Mouse (Mus musculus): ENCODE measurements around the gene Klhdc1. TPM values are rescaled to one million over a fixed set of nuclear protein-coding genes. Genes with fewer than 3 reads are reported as not detected.
A peak's percentile ranks its signal among the peaks of the same experiment; 100 is the strongest.

Klhdc1 gene
- total RNA-seq, 2 experiments from 2014 or later: 10.1 to 13.5 TPM

DNA sequence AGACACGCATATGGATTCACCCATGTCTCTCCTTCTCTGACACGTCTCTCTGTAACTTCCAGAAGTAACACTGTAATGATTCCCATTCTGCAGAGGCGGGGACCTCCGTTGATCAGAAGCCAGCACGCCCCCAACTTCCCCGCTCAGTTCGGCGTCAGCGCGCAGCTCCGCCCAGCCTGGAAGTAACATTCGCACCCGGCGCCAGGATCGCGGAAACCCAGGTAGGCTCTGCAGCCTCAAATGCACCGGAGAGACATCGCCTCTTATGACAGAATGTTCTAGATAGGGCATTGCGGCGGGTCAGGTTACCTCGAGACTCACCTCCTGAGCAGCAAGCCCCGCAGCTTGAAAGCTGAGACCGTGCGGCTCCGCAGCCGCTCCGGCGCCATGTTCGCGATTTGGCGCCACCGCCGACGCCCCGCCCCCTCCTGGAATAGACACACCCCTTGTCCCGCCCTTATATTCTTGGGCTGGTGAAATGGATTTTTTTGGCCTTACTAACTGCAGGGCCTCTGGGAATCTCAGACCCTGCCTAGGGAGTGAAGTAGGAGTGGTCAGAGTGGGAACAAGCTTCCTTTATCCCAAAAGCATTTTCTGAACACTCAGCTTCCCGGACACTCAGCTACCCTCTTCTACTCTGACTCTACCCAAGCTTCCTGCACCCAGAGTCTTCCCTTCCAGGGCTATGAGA, 13.1 kb upstream of the Klhdc1 start, which contains the start of gene Pole2:
Gene Pole2 (minus strand): TSS at position 420 of the 691 bp plus-strand sequence.
- DNase-seq: peak; percentile 92

DNA sequence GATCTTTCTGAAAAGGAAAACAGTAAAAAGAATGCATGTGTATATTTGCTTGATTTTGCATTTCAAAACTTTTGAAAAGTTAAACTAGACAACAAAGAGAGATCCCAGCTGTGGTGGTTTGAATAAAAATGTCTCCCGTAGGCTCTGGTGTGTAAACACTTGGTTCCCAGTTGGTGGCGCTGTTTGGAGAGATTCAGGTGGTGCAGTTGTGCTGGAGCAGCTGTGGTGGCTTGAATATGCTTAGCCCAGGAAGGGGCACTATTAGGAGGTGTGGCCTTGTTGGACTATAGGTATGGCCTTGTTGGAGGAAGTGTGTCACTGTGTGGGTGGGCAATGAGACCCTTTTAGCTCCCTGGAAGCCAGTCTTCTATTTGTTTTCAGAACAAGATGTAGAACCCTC, 11.7 kb upstream of the Klhdc1 start:
- DNase-seq: no peak

DNA sequence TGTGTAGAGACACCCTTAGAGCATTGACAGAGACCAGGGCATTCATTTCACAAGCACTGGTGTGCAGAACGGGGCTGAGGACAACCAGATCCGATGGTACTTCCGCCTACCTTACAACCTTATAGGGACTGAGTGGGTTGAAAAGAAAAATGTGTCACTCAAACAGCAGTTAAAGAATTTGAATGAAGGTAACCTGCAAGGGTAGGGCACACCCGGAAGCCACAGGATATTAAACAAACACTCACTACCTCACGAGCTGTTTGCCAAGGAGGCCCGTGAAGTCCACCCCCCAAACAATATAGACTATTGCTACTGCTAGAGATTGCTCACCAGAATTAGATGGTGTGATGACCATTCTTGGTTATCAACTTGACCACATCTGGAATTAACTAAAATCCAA, 5.2 kb upstream of the Klhdc1 start:
- no peak for DNase-seq

DNA sequence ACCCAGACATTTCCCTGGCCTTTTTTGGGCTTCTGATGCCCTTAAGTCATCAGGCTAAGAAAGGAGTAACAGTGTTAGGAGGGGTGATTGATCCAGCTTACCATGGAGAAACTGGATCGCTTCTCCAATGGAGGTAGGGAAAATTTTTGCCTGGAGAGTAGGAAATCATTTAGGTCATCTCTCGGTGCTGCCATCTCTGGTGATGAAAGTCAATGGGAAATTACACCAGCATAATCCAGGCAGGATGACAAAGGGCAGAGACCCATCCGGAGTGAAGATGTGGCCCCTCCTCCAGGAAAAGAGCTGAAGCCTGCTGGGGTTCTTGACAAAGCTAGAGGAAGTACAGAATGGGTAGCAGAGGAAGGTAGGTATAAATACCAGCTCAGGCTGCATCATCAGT, 2.7 kb upstream of the Klhdc1 start:
- no peak for DNase-seq

DNA sequence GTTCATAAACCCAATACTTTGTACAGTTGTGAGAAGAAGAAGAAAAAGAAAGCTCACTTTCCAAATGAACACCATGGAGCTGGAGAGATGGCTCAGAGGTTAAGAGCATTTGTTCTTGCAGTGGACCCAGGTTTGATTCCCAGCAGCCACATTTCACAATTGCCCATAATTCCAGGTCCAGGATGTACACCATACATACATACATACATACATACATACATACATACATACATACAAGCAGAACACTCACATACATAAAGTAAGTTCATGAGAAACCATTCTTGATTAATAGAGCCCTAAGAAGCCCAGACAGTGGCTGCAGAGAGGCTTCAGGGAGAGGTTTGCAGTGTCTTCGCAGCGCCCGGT, 412 bp downstream of the Klhdc1 start:
- no peak for DNase-seq

DNA sequence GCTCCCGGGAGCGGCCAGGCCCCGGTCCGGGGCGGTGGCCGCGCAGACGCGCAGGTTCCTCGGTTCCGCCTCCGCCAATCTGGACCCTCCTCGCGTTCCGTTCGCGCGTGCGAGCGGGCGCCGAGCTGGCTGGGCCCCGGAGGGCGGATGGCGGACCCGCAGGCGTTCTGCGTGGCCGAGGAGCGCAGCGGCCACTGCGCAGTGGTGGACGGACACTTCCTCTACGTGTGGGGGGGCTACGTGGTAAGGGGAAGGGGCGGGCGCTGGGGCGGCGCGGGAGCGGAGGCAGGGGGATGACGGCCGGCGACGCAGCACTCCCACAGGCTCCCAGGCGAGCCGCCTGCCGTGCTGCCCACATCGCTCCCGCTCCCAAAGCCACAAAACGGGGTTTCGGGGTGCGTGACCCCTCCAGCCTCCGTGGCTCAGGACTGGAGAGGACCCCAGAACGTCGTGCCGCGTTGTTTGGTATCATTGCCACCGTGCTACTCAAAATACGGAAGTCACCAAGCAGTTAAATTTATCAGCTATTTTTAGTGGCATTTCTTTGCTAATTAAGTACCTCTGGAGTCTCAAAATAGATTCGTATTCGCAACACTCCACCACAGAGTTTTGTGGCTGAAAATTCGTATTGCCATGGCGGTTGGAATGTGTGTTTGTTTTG, 925 bp downstream of the Klhdc1 start:
- DNase-seq: peak; percentile 74

DNA sequence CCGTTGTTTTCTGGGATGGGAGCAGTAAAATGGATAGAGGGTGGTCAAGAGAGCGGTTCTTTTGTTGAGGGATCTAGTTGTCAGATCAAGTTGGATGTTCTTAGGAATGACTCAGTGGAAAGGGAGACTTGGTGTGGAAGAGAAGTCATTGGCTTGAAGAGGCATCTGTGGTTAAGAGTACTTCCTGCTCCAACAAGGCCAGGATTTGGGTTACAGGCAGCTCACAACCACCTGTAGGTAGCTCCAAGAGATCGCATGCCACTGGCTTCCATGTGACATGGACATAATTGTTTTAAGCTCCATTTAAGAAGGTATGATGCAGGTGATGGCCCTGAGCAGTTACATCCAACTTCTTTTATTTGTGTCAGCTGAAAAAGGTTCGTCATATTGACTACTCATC, 8.8 kb downstream of the Klhdc1 start:
- DNase-seq: no peak

DNA sequence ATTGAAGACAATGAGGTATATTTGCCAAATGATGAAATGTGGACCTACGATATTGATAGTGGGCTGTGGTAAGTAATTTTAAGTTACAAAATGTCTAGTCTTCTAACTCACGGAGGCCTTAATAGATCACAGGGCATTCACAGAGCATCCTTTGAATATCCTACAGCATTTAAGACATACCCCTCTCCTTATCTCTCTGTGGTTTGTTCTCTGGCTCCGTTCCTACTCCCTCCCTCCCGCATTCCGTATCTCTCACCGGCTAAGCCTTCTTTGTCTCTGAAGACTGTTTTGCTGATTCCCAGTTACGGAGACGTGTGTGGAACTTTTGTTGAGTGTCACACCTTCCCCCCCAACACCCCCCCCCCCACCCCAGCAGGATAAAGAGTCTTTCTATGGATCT, 9.8 kb downstream of the Klhdc1 start:
- DNase-seq: no peak

DNA sequence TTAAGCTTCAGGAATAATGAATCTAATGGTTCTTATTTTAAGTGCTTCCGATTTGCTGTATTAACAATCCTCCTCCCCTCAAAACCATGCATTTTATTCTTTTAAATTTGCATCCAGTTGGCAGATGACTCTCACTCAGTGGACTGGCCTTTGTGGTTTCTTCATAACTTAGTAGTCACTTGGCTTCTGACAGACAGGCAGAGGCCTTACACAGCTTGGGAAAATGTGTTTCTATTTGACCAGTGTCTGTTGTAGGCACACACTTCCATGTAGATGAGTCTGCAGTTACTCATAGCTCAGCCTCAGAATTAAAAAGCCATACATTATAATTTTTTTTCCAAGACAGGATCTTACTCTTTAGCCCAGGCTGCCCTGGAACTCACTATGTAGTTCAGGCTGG, 12.8 kb downstream of the Klhdc1 start:
- DNase-seq: no peak

DNA sequence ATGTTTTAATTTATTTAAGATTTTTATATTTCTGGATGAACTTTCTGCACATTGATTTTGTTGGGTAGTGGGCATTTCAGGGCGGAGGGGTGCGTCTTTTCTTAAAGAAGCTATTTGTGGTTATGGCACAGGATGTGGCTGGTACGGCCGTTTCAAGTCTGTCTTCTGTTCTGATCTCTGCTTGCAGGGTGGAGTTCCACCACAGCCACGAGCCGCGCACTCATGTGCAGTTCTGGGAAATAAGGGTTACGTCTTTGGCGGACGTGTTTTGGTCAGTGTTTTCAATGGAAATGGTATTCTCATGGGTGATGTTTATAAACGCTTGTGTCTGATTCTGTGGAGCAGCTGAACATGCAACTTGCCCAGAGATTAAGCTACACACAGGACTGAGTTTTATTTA, 16.9 kb downstream of the Klhdc1 start:
- DNase-seq: no peak

DNA sequence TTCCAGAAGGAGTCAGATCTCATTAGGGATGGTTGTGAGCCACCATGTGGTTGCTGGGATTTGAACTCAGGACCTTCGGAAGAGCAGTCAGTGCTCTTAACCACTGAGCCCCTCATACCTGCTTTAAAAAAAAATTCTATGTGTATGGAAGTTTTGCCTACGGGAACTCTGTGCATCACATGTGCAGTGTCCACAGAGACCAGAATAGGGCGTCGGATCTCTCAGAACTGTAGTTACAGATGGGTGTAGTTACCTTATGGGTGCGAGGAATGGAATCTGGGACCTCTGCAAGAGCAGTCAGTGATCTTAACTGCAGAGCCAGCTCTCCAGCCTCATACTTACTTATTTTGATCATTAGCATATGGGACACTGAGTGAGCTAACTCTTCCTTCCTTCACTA, 21.3 kb downstream of the Klhdc1 start:
- no peak for DNase-seq

DNA sequence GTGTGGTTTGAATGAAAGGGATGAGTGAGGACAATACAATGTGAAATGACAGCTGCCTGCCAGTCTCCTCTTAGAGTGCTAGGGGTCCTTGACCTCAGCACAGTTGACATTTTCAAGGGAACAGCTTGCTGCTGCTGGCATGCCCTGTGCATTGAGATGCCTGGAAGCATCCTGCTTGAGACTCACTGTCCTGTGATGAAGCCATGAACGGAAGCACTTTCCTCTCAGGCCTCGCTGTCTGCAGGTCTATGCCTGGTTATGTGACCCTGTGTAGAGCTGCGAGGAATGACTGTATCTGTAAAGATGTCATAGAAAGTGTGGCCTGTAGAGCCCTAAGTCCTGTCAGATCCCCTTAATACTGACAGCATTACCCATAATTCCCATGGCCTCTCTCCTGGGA, 24.1 kb downstream of the Klhdc1 start:
- DNase-seq: no peak

DNA sequence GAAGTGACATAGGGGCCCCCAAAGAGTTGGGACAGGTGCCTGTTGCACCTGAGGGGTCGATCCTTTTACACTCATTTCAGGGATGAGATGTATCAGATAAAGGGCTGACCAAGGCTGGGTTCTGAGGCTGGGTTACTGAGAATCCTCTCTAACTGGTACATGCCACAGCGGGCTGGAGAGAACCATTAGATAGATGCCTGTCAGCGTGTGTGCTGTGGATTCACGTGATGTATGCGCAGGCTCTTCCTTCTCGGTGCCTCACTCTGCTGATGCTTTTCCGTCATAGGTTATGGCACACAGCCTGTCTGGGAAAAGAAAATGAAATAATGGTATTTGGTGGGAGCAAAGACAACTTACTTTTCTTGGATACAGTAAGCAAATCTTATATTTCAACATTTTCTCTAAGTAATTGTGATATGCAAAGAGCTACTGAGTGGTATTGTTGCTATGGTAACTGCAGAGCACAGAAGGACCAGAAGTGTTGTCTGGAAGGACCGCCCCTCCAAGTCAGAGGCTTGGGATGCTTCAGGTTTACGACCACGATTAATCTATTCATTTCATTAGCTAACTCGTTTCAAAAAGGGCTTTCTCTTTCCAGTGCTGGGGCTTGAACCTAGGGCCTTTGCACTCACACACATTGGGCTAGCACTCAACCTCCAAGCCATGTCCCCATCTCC, 27.1 kb downstream of the Klhdc1 start:
- DNase-seq: no peak

DNA sequence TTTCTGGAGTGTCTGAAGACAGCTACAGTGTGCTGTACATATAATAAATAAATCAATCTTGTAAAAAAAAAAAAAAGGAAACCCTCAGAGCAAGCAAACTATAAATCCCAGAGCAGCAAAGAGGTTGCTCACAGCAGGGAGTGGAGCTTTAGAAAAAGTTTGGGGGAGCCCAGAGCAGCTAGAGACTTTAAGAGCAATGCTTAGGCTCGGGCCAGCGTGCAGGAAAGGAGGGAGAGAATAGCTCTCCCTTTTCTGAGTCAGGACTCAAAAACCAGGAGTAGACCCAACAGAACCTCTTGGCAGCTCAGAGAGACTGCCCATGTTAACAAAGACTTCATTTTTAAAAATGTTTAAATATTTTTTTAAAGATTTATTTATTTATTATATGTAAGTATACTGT, 28.0 kb downstream of the Klhdc1 start:
- no peak for DNase-seq

DNA sequence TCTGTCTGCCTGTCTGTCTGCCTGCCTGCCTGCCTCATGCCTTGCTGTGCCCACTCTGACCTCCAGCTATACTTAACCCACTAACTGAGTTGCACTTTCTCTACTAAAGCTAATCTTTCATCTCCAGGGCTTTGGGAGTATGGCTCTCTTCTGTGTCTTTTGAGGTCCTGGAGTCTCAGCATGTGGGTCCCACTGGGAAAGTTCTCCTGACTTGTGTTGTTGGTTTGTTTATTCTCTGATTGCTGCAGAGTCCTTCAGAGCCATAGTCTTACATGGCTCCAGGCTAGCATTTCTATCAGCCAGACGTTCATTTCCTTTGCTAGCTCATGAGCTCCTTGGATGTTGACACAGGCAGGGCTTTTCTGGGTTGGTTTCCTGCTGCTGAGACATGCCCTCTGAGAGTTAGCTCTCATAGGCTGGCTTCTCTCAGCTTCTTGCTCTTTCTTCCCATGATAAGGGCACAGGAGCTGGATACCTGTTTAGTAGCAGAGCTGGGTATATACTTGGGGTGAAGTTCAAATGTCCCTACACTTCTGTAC, 39.0 kb downstream of the Klhdc1 start:
- DNase-seq: no peak

DNA sequence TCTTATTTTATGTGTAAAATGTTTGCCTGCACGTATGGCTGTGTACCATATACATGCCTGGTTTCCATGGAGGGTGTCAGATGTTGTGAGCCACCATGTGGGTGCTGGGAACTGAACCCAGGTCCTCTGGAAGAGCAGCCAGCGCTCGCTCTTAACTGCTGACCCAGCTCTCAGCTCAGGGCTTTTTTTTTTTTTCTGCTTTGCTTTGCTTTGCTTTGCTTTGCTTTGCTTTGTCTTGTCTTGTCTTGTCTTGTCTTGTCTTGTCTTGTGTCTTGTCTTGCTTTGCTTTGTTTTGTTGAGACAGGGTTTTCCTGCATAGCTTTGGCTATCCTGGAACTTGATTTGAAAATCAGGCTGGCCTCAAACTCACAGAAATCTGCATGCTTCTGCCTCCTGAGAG, 39.9 kb downstream of the Klhdc1 start:
- DNase-seq: no peak

DNA sequence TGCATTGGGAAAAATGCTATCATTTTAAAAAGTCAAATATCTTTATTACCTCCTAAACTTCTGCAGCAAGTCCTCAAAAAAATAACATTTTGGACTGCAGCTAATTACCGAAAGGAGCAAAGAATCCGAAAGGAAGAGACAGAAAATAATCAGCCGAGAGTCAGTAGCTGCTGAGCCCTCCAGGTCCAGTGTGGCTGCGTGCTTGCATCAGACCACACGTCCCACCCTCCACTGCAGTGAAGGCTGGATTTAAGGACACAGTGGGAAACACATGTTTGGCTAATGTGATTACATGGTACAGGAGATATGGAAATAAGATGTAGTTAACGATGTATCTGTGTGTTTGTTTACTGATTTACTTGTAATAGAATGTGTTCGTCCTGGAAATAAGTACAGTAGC, 42.2 kb downstream of the Klhdc1 start:
- DNase-seq: no peak

DNA sequence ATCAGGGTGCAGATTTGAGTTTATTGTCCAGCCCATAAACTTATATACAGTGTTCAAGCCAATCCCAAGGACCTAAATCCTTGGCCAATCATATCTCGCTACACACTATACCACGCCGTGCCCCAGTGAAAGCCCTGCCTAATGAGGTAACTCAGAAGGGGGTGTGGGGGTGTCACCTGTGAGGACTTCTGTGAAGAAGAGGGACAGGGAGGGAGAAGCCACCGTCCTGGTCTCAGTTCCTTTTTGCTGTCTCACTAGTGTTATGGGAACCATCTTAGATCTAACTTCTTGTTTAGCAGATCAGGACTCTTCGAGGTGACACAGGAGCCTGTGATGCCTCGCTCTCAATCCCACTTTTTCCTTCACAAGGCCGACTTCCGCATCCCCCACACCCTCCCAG, 46.6 kb downstream of the Klhdc1 start:
- no peak for DNase-seq

DNA sequence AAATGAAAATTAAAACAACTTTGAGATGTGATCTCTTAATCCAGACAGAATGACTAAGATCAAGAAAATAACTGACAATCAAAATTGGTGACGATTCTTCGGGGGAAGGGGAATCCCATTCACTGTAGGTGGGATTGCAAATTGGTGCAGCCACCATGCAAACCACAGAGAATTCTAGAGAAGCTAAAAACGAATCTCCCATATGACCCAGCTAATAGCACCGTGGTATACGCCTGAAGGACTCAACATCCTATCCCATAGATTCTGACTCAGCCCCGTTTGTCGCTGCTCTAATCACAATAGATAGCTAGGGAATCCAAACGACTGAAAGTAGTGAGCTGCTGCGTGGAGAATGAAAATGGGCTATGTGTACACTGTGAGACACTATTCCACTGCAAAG, 47.7 kb downstream of the Klhdc1 start:
- no peak for DNase-seq

DNA sequence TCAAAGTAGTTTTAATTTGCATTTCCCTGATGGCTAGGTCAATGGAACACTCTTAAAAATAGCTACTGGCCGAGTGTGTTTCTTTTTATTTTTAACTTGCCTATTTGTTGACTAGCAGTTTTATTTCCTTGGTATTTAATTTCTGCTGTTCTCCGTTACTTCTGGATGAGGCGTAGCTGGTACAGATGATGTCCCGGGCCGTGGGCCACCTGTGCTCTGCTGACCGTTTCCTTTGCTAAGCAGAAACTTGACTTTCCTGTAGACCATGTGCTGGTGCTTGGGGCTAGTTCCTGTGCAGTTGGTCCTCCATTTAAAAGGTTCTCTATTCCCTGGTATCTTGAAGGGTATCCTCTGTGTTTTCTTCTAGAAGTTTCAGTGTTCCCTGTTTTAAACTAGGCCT, 51.4 kb downstream of the Klhdc1 start:
- no peak for DNase-seq

DNA sequence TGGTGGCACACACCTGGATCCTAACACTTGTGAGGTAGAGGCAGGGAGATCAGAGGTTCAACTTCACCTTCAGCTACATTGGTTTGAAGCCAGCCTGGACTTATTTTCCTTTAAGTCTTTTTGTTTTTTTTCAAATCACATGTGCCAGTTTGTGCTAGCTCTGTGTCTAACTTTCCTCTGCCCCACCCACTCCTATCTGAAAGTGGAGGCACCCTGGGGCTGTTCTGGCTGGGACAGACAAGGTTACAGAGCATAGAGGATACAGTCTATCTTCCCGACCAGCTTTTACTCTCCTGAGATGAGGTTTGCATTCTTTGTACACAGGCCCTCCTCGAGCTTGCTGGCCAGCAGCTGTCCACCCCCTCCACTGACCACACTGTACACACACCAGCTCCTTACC, 52.8 kb downstream of the Klhdc1 start:
- DNase-seq: no peak

DNA sequence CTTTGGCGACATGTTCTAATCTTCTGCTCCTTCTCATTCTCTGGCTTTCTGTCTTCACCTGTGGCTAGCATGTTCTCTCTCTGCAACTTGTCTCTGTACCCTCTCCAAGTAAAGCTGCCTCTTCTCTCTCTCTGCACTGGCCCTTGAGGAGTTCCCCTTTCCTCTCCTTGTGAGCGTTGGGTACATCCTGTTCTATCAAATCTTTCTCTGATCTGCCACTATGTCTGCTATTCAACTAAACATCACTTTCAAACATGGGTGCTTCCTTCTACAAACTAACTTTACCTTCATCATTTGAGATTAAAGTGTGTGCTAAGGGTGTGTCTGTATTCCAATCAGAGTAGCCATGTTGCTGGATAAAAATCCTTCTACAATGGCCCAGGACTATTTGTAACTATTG, 54.0 kb downstream of the Klhdc1 start:
- DNase-seq: no peak

DNA sequence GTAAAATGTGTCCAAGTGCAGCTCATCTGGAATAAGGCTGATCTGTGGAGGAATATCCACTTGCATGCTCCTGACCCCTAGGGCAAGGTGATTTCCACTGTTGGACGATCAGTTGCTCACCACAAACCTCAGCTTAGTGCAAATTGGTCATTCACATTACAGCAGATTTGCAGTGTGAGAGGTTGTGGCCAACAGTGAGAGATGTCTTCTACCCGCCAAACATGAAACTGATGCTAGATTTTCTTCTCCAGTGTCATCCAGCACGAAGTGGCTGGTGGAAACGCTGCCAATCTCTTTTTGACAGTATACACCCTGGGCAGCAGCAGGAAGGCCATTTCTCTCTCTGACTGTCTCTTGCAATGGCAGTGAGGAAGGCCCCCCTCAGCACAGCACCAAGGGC, 54.7 kb downstream of the Klhdc1 start:
- no peak for DNase-seq

Data from gastrocnemius, postnatal 10 days (tissue).